Mouse (Mus musculus) CH12.LX (cell line): Measurements from ENCODE around the gene Cdc37l1. TPM values are rescaled to one million over a fixed set of nuclear protein-coding genes. Genes with fewer than 3 reads are reported as not detected.

Source experiments
- DNase-seq: peaks from one replicate; pipeline ENCODE4 v3.0.0-alpha.2; 2013; ENCODE audit errors: extremely low read depth
- H3K27ac ChIP-seq: 2 replicates; pipeline ENCODE4 v1.5.1; 2012; ENCODE audit warnings: low read depth, mild to moderate bottlenecking, control low read depth, moderate library complexity; ENCODE audit not compliant: insufficient read depth
- H3K27me3 ChIP-seq: replicated peaks from 2 replicates; pipeline ENCODE3; 2012; ENCODE audit warnings: inconsistent platforms
- H3K36me3 ChIP-seq, 2 experiments: replicated peaks in 1 of 2; 2 replicates each; pipeline versions ENCODE3 to v1.6.1; 2012; ENCODE audit warnings: inconsistent platforms in 1 of 2, low read length in 1 of 2, mild to moderate bottlenecking in 1 of 2, mixed read lengths in 1 of 2, moderate library complexity in 1 of 2; ENCODE audit not compliant: control insufficient read depth in 1 of 2, insufficient read depth in 1 of 2
- H3K4me1 ChIP-seq, 2 experiments: 2 replicates each; pipeline ENCODE4 v1.6.1; 2012; ENCODE audit warnings: inconsistent platforms in 1 of 2, moderate library complexity in 1 of 2; ENCODE audit not compliant: insufficient read depth in 2 of 2, control insufficient read depth in 1 of 2
- H3K4me2 ChIP-seq: 2 replicates; pipeline ENCODE4 v1.6.1; 2012; ENCODE audit warnings: low read depth, mild to moderate bottlenecking, control low read depth; ENCODE audit not compliant: poor library complexity, insufficient read depth, severe bottlenecking
- H3K4me3 ChIP-seq, 3 experiments: fragments of 150-350 bp in 1 of 3; sonication (generic) in 1 of 3; replicated peaks in 1 of 3; 2 replicates each; pipeline versions ENCODE3 to v1.5.1; 2011 to 2012; ENCODE audit warnings: low read depth in 2 of 3, low read length in 2 of 3, mild to moderate bottlenecking in 2 of 3, moderate library complexity in 2 of 3, control low read depth in 1 of 3, improper control_type of control experiment in 1 of 3, inconsistent platforms in 1 of 3, mixed read lengths in 1 of 3; ENCODE audit not compliant: poor library complexity in 1 of 3
- H3K79me2 ChIP-seq: replicated peaks from 2 replicates; pipeline ENCODE4 v1.6.1; 2012; ENCODE audit warnings: mild to moderate bottlenecking, moderate library complexity; ENCODE audit not compliant: control insufficient read depth, poor library complexity, insufficient read depth, severe bottlenecking; ENCODE audit errors: extremely low read depth
- H3K9ac ChIP-seq: 2 replicates; pipeline ENCODE4 v1.6.1; 2012; ENCODE audit warnings: low read depth, mild to moderate bottlenecking, control low read depth, moderate library complexity; ENCODE audit not compliant: insufficient read depth
- H3K9me3 ChIP-seq: replicated peaks from 2 replicates; pipeline ENCODE3; 2012; ENCODE audit warnings: low read length, inconsistent platforms, mixed read lengths
- CHD1 ChIP-seq: IDR thresholded peaks from 2 replicates; pipeline ENCODE4 v1.6.1; 2012; ENCODE audit warnings: low read depth, low read length, improper control_type of control experiment, inconsistent platforms
- CHD2 ChIP-seq: IDR thresholded peaks from 2 replicates; pipeline ENCODE4 v1.6.1; 2011; ENCODE audit warnings: low read length, improper control_type of control experiment
- IRF4 ChIP-seq: IDR thresholded peaks from 2 replicates; pipeline ENCODE4 v1.6.1; 2014; ENCODE audit warnings: low read depth, mild to moderate bottlenecking, inconsistent platforms, low read length, improper control_type of control experiment
- MAFK ChIP-seq: IDR thresholded peaks from 2 replicates; pipeline ENCODE4 v1.6.1; 2011; ENCODE audit warnings: low read length, improper control_type of control experiment; ENCODE audit not compliant: insufficient replicate concordance
- MEF2A ChIP-seq: IDR thresholded peaks from 2 replicates; pipeline ENCODE4 v1.6.1; 2014; ENCODE audit warnings: low read depth, mild to moderate bottlenecking, inconsistent platforms, low read length, improper control_type of control experiment, borderline replicate concordance
- RAD21 ChIP-seq: IDR thresholded peaks from 2 replicates; pipeline ENCODE4 v1.6.1; 2011; ENCODE audit warnings: low read depth, mild to moderate bottlenecking, low read length, improper control_type of control experiment, moderate library complexity
- RCOR1 ChIP-seq: conservative IDR thresholded peaks from 2 replicates; pipeline ENCODE4 v1.6.1; 2012; ENCODE audit warnings: low read depth, mild to moderate bottlenecking, inconsistent platforms, low read length, improper control_type of control experiment
- SIN3A ChIP-seq: IDR thresholded peaks from 2 replicates; pipeline ENCODE4 v1.6.1; 2012; ENCODE audit warnings: low read length, improper control_type of control experiment, inconsistent platforms
- TBP ChIP-seq: conservative IDR thresholded peaks from 2 replicates; pipeline ENCODE4 v1.6.1; 2011; ENCODE audit warnings: low read depth, low read length, improper control_type of control experiment
- ZKSCAN1 ChIP-seq: IDR thresholded peaks from 2 replicates; pipeline ENCODE4 v1.6.1; 2012; ENCODE audit warnings: low read depth, inconsistent platforms, low read length, improper control_type of control experiment, borderline replicate concordance
- ZNF384 ChIP-seq: IDR thresholded peaks from 2 replicates; pipeline ENCODE4 v1.6.1; 2012; ENCODE audit warnings: low read depth, low read length, improper control_type of control experiment, inconsistent platforms
- dilution Hi-C: fragments of 300-500 bp; cut with MboI; formaldehyde crosslinking; loops from 2 replicates; pipeline ENCODE4 v1.14.3; 2020; ENCODE audit warnings: low sequenced_read_pairs; ENCODE audit not compliant: extremely low pct_unique_long_range_greater_than_20kb, extremely low pct_ligation_motif_present
- in situ Hi-C: fragments of 300-500 bp; cut with MboI; formaldehyde crosslinking; loops from 3 replicates; pipeline ENCODE4 v1.14.3; 2019; ENCODE audit warnings: low sequenced_read_pairs, low pct_ligation_motif_present, low pct_unique_long_range_greater_than_20kb, mixed read lengths
- polyA plus RNA-seq: library from polyadenylated mRNA; unstranded; fragments of >175 nt; gene quantifications from 2 replicates; pipeline ENCODE4 v1.2.1, GENCODE M21; 2012; ENCODE audit warnings: low read depth; ENCODE audit not compliant: insufficient read length
- total RNA-seq, 2 experiments: library from RNA; depleted of rRNA; stranded (reverse); fragments of 300-350 nt in 1 of 2; fragments of >200 nt in 1 of 2; gene quantifications; 2 replicates each; pipeline ENCODE4 v1.2.3; 2012 to 2014

Gene Cdc37l1
- total and polyA plus RNA-seq, 3 experiments, result 14.0 to 26.8 (median 22.9) TPM

DNA sequence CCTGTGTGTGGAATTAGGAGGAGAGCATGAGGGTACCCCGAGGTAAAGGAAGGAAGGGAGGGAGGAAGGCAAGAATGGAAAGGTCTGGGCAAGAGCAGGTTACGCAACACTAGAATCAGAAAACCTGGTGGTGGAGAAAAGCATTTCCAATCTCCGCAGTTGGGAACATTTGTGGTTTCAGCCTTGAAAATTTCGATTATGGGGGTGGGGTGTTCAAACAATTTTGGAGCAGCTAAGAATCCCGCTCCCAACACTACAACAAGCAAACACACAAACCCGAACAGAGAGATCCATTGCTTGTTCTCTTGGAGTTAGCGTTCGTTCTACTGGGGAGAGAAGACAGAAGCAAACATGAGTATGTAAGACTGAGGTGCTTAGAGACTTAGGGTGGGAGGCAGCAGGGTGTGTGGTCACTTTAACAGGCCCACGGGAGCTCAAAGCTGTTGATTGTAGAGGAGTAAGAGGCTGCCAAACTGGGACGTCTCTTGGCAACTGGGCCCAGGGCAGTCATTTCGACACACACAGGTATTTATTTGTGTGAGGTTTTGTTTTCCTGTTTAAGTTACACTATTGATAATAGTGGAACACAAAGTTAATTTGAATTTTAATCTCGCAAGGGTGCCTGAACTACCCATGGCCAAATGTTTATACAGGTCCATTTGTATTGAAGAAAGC is 59.4 kb downstream of the Cdc37l1 start:
- peaks cover 0 to 6% of the 10 kb centered on the region in 2 experiments for H3K36me3 ChIP-seq
- no peak for DNase-seq
- dilution Hi-C loops, result no loop called here

DNA sequence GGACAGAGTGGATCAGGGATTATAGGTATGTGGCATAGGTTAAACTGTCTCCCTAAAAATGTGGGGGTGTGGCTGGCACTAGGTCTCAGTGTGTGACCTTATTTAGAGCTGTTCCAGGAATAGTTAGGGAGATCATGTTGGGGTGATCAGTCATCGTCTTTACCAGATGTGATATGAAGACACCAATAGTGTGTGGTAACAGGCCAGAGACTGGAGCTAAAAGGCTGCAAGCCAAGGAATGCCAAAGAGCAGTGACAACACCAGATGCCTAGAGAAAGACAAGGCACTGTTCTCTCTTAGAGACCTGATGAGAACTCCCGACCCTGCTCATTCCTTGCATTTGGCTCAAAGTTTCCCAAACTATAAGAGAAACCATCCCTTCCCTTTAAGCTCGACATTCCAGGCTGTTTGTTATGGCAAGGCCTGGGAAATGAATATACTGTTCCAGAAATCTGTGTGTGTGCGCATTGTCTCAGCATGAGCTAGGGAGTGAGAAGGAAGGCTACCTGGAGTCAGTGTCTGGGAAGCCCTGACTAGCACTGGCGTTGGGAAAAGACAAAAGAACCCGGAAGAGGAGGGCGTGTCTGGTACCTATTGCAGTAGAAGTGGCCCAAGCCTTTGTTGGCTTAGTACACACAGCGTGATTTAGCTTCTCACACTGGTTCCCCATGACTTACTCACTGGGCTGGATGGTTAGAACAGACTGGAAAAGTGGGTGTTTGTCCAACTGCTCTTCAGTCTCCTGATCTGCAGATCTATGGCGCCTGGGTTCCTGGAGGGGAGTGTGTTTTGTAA is 60.2 kb downstream of the Cdc37l1 start:
- no peak overlapping the region for H3K4me2 ChIP-seq
- TF ChIP-seq ZKSCAN1, result no peak
- no peak for TF ChIP-seq SIN3A
- no peak for TF ChIP-seq MEF2A
- TF ChIP-seq ZNF384, result no peak
- TF ChIP-seq, all 38 proteins: peak for 0
- Histone ChIP-seq H3K4me3 (no peak overlapping the region), H3K27me3 (no peaks in the 10 kb centered on the region), H3K9me3 (no peaks in the 10 kb centered on the region), H3K9ac (no peak overlapping the region), H3K36me3 (peaks cover 0 to 1% of the 10 kb centered on the region in 2 experiments), H3K27ac (no peak overlapping the region), H3K4me1 (peaks cover 0 to 18% of the 10 kb centered on the region in 2 experiments; a peak in 2 of 4 replicates), H3K79me2 (no peaks in the 10 kb centered on the region)
- dilution Hi-C loops (no loop called here), in situ Hi-C loops (loop anchor here (25.0 kb wide), 1 partner anchor 462 kb away; the partner anchor contains the start of gene Ric1)
- no peak for DNase-seq

More for the DNA sequence above, 59.4 kb downstream of the Cdc37l1 start:
- H3K27me3 ChIP-seq, result no peaks in the 10 kb centered on the region
- H3K4me1 ChIP-seq, result peaks cover 0 to 25% of the 10 kb centered on the region in 2 experiments; a peak in 2 of 4 replicates
- TF ChIP-seq CHD2 (no peak), IRF4 (no peak), CHD1 (no peak), TBP (no peak), RAD21 (no peak), ZKSCAN1 (no peak), RCOR1 (no peak), MAFK (no peak)
- no peak overlapping the region for H3K9ac ChIP-seq
- no peaks in the 10 kb centered on the region for H3K79me2 ChIP-seq
- H3K4me2 ChIP-seq, result no peak overlapping the region
- H3K9me3 ChIP-seq, result no peaks in the 10 kb centered on the region
- in situ Hi-C loops, result loop anchor here (25.0 kb wide), 1 partner anchor 463 kb away; the partner anchor contains the start of gene Ric1
- H3K4me3 ChIP-seq, result no peak overlapping the region
- no peak overlapping the region for H3K27ac ChIP-seq
